Mouse (Mus musculus): ENCODE data around the gene Rab11fip4. TPM values are rescaled to one million over a fixed set of nuclear protein-coding genes. Genes with fewer than 3 reads are reported as not detected.

Rab11fip4 gene
- polyA plus RNA-seq, 1 experiment from 2014 or later, result 2.4 TPM

- Histone ChIP-seq H3K9me3 (no peaks in the 10 kb centered on the region), H3K4me2 (no peak overlapping the region), H3K4me3 (no peak overlapping the region), H3K36me3 (peaks cover 19% of the 10 kb centered on the region), H3K27ac (no peak overlapping the region), H3K9ac (no peak overlapping the region), H3K27me3 (no peaks in the 10 kb centered on the region), H3K4me1 (no peaks in the 10 kb centered on the region)
- ATAC-seq (ENCODE audit: borderline replicate concordance, extremely low read depth, low FRiP score, low TSS enrichment), result no peak
- 82% methylated on average over 6 of the region's 6 CpGs for WGBS
Observed at GRCm38 (mm10) chr11:79581257-79581656, 9.8 kb upstream of the Rab11fip4 start.

- ATAC-seq (ENCODE audit: borderline replicate concordance, extremely low read depth, low FRiP score, low TSS enrichment), result no peak; the same call in 1 of the 2 replicates
- no peak overlapping the region for H3K4me2 ChIP-seq
- WGBS, result 8% methylated on average over 5 of the region's 5 CpGs
- H3K36me3 ChIP-seq, result peaks cover 5% of the 10 kb centered on the region; the same call in 1 of the 2 replicates
- H3K4me3 ChIP-seq, result no peak overlapping the region
- H3K27me3 ChIP-seq, result peaks cover 13% of the 10 kb centered on the region
- H3K9ac ChIP-seq, result no peak overlapping the region
- no peaks in the 10 kb centered on the region for H3K4me1 ChIP-seq
- H3K9me3 ChIP-seq, result no peaks in the 10 kb centered on the region
- no peak overlapping the region for H3K27ac ChIP-seq
Observed at GRCm38 (mm10) chr11:79584191-79584590, 6.8 kb upstream of the Rab11fip4 start.

DNA sequence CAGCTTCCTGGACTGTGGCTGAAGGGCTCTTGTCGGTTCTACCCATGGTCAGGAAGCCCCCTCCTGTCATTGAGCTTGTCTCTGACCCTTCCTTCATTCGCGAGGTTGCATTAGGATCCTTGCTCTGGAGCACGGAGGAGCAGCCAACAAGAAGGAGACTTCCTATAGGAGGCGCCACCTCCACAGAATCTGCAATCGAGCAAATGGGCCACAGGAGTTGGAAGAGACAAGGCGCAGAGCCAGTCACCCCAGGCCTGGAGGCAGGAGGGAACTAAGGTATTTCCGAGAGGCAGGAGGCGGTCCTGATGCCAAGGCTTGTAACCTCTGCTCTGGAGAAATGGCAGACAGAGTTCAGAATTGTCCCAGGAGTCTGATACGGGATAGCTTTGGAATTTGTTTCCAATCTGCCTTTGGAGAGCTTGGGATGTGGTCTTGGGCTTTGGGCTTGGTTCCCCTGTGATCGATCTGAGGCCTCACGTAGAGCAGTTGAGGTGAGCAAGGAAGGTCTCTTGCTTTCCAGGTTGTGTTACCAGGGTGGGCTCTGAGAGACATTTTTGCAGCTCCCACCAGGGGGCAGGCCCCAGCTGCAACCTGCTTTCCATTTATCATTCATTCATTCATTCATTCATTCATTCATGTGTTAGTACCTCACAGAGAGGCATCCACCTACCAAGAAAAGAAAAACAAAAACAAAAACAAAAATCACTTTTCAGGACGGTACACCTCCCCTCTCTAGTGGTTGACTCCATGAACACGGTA, 1.5 kb upstream of the Rab11fip4 start:
- no peak for ATAC-seq (ENCODE audit: borderline replicate concordance, extremely low read depth, low FRiP score, low TSS enrichment)
- WGBS, result 48% methylated on average over 14 of the region's 14 CpGs
- Histone ChIP-seq H3K27ac (no peak overlapping the region), H3K36me3 (no peaks in the 10 kb centered on the region), H3K4me1 (peaks cover 7% of the 10 kb centered on the region; the same call in 1 of the 2 replicates), H3K27me3 (peaks cover 60% of the 10 kb centered on the region), H3K4me3 (no peak overlapping the region), H3K4me2 (no peak overlapping the region), H3K9me3 (no peaks in the 10 kb centered on the region), H3K9ac (no peak overlapping the region)

GRCm38 (mm10) chr11:79591591-79591975, 571 bp downstream of the Rab11fip4 start:
- H3K9ac ChIP-seq, result peak overlapping the region; percentile 3; the same call in 1 of the 2 replicates
- H3K4me1 ChIP-seq, result peaks cover 7% of the 10 kb centered on the region; the same call in 1 of the 2 replicates
- peak overlapping the region; percentile 93 for H3K4me2 ChIP-seq
- H3K27me3 ChIP-seq, result peaks cover 60% of the 10 kb centered on the region
- no peak overlapping the region for H3K27ac ChIP-seq
- ATAC-seq (ENCODE audit: borderline replicate concordance, extremely low read depth, low FRiP score, low TSS enrichment), result no peak
- H3K4me3 ChIP-seq, result peak overlapping the region; percentile 50
- H3K9me3 ChIP-seq, result no peaks in the 10 kb centered on the region
- WGBS, result 35% methylated on average over 5 of the region's 5 CpGs
- H3K36me3 ChIP-seq, result no peaks in the 10 kb centered on the region

GRCm38 (mm10) chr11:79593495-79593894, 2.5 kb downstream of the Rab11fip4 start:
- peaks cover 54% of the 10 kb centered on the region for H3K27me3 ChIP-seq
- H3K4me2 ChIP-seq, result no peak overlapping the region
- ATAC-seq (ENCODE audit: borderline replicate concordance, extremely low read depth, low FRiP score, low TSS enrichment), result no peak
- no peaks in the 10 kb centered on the region for H3K36me3 ChIP-seq
- H3K9me3 ChIP-seq, result no peaks in the 10 kb centered on the region
- H3K27ac ChIP-seq, result no peak overlapping the region
- H3K9ac ChIP-seq, result no peak overlapping the region
- 28% methylated on average over 11 of the region's 11 CpGs for WGBS
- H3K4me1 ChIP-seq, result peaks cover 7% of the 10 kb centered on the region; the same call in 1 of the 2 replicates
- H3K4me3 ChIP-seq, result no peak overlapping the region

DNA sequence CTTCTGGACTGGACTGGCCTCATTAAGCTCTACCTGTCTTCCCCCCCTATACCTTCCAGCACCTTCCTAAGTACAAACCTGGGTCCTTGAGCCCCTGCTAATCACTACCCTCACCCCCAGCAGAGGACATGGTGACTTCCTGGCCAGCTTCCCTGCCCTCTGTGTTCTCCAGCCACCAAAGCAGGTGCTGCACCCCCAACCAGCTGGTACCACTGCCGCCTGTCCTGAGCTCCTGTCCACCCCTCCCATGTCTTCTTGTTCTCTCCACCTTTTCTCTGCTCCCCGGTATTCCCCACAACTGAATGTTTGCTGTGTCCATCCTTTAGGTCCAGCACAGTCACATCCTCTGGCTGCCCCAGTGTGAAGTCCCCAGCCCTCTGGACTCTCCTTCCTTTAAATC, 19.4 kb downstream of the Rab11fip4 start:
- H3K4me3 ChIP-seq, result no peak overlapping the region
- no peak overlapping the region for H3K4me2 ChIP-seq
- H3K9ac ChIP-seq, result no peak overlapping the region
- H3K4me1 ChIP-seq, result peaks cover 11% of the 10 kb centered on the region; the same call in 1 of the 2 replicates
- no peak overlapping the region for H3K27ac ChIP-seq
- WGBS, result 69% methylated on average over 2 of the region's 2 CpGs
- no peaks in the 10 kb centered on the region for H3K27me3 ChIP-seq
- H3K9me3 ChIP-seq, result no peaks in the 10 kb centered on the region
- no peaks in the 10 kb centered on the region for H3K36me3 ChIP-seq
- no peak for ATAC-seq (ENCODE audit: borderline replicate concordance, extremely low read depth, low FRiP score, low TSS enrichment)

DNA sequence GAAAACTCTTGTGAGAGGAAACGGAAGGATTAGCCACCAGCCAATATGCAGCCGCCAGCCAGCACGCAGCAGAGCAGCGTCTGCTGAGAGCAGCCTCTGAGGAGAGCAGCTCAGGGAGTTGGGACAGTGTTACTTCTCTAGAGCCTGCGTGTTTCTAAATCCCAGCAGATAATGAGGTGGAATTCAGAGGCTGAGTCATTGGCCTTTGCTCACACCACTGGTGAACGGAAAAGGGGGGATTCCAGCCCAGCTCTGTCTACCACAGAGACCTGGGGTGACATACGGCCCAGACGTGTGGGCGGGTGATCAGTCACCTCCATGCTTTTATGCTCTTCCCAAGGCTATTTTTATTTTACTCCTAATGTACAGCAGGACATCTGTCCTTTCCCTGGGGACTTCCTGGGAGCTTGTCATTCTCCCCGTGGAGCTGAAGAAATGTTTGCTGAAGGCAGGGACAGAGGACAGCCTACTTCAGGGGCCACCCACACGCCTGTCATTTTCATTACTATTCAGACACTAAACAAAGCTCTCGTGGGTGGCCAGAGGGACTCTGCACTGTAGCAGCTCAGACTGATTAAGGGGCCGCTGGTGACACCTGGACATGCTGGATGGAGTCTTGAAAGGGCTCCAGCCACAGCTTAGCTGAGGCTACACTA, 20.1 kb downstream of the Rab11fip4 start:
- no peak overlapping the region for H3K27ac ChIP-seq
- no peak overlapping the region for H3K4me2 ChIP-seq
- no peaks in the 10 kb centered on the region for H3K27me3 ChIP-seq
- H3K4me1 ChIP-seq, result peaks cover 11% of the 10 kb centered on the region; the same call in 1 of the 2 replicates
- H3K4me3 ChIP-seq, result no peak overlapping the region
- ATAC-seq (ENCODE audit: borderline replicate concordance, extremely low read depth, low FRiP score, low TSS enrichment), result no peak
- H3K9ac ChIP-seq, result no peak overlapping the region
- H3K9me3 ChIP-seq, result no peaks in the 10 kb centered on the region
- no peaks in the 10 kb centered on the region for H3K36me3 ChIP-seq
- 13% methylated on average over 13 of the region's 13 CpGs for WGBS

DNA sequence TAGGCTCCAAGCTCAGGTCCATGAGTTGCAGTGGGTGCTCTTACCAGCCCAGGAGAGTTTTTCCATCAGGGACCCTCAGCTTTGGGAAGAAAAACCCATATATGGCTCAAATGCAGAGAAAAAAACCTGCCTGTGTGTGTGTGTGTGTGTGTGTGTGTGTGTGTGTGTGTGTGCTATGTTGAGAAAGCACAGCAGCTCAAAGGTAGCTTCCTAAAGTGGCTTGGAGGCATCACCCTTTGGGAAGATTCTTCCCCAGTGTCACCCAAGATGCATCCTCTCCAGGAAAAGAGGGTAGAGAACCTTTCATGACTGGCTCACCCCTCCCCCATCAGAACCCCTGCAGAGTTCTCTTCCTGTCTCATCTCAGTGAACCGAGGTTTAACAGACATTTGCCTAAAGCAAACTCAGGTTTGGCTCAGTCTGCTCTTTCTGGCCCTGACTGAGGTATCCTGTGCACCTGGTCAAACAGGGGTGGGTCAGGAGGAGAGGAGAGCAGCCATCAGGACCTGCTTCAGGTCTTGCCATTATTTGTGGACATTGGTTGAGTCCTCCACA, 21.1 kb downstream of the Rab11fip4 start:
- Histone ChIP-seq H3K4me3 (no peak overlapping the region), H3K4me2 (no peak overlapping the region), H3K27ac (no peak overlapping the region), H3K4me1 (peaks cover 11% of the 10 kb centered on the region; the same call in 1 of the 2 replicates), H3K27me3 (no peaks in the 10 kb centered on the region), H3K9ac (no peak overlapping the region), H3K36me3 (no peaks in the 10 kb centered on the region), H3K9me3 (no peaks in the 10 kb centered on the region)
- no peak for ATAC-seq (ENCODE audit: borderline replicate concordance, extremely low read depth, low FRiP score, low TSS enrichment)
- 12% methylated on average over 1 of the region's 1 CpGs for WGBS

DNA sequence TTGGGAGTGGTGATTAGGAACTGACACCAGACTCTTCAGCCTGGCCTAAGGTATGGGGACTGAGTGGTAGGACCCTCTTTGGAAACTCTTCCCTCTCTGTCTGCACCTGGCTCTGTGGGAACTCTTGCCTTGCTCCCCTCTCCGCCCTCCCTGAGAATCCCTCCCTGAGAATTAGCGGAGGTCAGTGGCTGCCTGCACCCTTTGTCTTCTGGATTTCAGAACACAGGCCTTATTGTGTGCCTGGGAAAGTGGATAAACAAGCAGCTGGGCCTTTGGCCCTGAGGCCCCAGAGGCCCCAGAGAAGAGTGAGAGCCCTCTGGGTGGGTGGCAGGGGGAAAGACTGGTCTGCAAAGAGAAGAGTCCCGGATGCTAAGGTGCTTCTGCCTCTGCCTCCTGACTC, 22.1 kb downstream of the Rab11fip4 start:
- 46% methylated on average over 3 of the region's 3 CpGs for WGBS
- Histone ChIP-seq H3K9me3 (no peaks in the 10 kb centered on the region), H3K4me3 (no peak overlapping the region), H3K4me2 (no peak overlapping the region), H3K36me3 (no peaks in the 10 kb centered on the region), H3K27me3 (no peaks in the 10 kb centered on the region), H3K4me1 (peaks cover 11% of the 10 kb centered on the region; the same call in 1 of the 2 replicates), H3K9ac (no peak overlapping the region), H3K27ac (no peak overlapping the region)
- ATAC-seq (ENCODE audit: borderline replicate concordance, extremely low read depth, low FRiP score, low TSS enrichment), result no peak

- ATAC-seq (ENCODE audit: borderline replicate concordance, extremely low read depth, low FRiP score, low TSS enrichment), result no peak
Observed at GRCm38 (mm10) chr11:79613711-79614110, 22.7 kb downstream of the Rab11fip4 start.

GRCm38 (mm10) chr11:79614880-79615279, 23.9 kb downstream of the Rab11fip4 start:
- no peak for ATAC-seq (ENCODE audit: borderline replicate concordance, extremely low read depth, low FRiP score, low TSS enrichment)
- Histone ChIP-seq H3K27me3 (no peaks in the 10 kb centered on the region), H3K36me3 (no peaks in the 10 kb centered on the region), H3K9me3 (no peaks in the 10 kb centered on the region), H3K9ac (no peak overlapping the region), H3K27ac (no peak overlapping the region), H3K4me1 (peaks cover 11% of the 10 kb centered on the region; the same call in 1 of the 2 replicates), H3K4me3 (no peak overlapping the region), H3K4me2 (no peak overlapping the region)
- WGBS, result 74% methylated on average over 3 of the region's 3 CpGs

More at GRCm38 (mm10) chr11:79613711-79614110, 22.7 kb downstream of the Rab11fip4 start:
- 48% methylated on average over 4 of the region's 4 CpGs for WGBS
- H3K9me3 ChIP-seq, result no peaks in the 10 kb centered on the region
- peaks cover 11% of the 10 kb centered on the region; the same call in 1 of the 2 replicates for H3K4me1 ChIP-seq
- no peak overlapping the region for H3K4me2 ChIP-seq
- H3K27ac ChIP-seq, result no peak overlapping the region
- H3K27me3 ChIP-seq, result no peaks in the 10 kb centered on the region
- H3K9ac ChIP-seq, result no peak overlapping the region
- H3K36me3 ChIP-seq, result no peaks in the 10 kb centered on the region
- H3K4me3 ChIP-seq, result no peak overlapping the region

DNA sequence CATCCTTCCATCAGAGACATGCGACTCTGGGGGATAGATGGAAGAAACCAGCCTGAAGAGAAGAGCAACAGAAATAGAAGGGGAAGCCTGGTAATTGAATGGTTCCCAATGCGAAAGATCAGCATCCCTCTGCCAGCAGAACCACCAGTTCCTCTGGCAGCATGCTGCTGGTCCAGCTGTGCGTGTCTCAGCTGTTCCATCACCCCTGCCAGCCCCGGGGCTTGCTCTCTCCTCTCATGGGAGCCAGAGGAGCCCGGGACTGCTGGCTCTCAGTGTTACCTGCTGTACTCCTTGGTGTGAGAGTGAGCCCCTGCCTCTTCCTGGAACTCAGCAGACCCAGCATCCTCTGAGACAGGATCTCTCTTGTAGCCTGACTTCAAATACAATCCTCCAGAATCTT, 24.9 kb downstream of the Rab11fip4 start:
- Histone ChIP-seq H3K4me3 (no peak overlapping the region), H3K9ac (no peak overlapping the region), H3K9me3 (no peaks in the 10 kb centered on the region), H3K36me3 (no peaks in the 10 kb centered on the region), H3K4me2 (no peak overlapping the region), H3K4me1 (peaks cover 6% of the 10 kb centered on the region; the same call in 1 of the 2 replicates), H3K27ac (no peak overlapping the region), H3K27me3 (no peaks in the 10 kb centered on the region)
- WGBS, result 55% methylated on average over 5 of the region's 5 CpGs
- no peak for ATAC-seq (ENCODE audit: borderline replicate concordance, extremely low read depth, low FRiP score, low TSS enrichment)
